Mouse (Mus musculus) layer of hippocampus, adult 11-12 months (tissue): Measurements from ENCODE around the gene Cep72.
A peak's percentile ranks its signal among the peaks of the same experiment; 100 is the strongest.
"Not testable (repeated sequence)": the region's sequence is repeated elsewhere in the genome, so short reads cannot be mapped to it uniquely, and the experiment has no call there.

Source experiments
- DNase-seq: peaks from one replicate; pipeline ENCODE4 v3.0.0; 2022; ENCODE audit warnings: low spot score

Cep72 gene

DNA sequence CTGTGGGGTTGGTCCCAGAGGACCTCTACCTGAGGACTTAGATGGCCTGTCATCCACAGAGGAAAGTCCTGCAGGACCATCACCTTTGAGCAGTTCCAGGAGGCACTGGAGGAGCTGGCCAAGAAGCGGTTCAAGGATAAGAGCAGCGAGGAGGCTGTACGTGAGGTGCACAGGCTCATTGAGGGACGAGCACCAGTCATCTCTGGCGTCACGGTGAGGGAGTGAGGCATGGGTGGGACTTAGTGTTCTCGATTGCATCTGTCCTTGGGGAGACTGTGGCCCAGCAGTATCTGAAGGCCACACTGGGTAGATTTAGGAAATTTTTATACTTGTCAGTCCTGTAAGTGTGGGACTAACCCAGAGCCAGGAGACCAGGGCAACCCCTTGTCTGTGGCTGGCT lies 31.4 kb downstream of the Cep72 start:
- no peak for DNase-seq

DNA sequence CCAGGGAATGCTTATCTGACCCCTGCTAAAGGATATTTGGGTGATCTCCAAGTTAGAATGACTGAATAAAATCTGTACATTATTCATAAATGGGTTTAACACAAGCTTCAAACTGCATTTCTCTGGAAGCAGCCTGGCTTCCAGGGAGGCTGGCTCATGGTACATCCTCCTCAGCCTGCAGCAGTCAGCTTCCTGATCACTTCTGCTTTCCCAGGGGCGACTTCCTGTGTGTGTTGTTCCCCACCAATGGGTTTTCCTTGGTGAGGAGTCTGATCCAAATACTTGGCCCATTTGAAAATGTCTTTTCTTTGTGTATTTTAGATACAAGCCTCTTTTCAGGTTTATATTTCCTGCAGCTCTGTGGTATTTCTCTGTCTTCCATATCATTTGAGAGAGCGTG lies 33.1 kb downstream of the Cep72 start:
- DNase-seq: no peak

DNA sequence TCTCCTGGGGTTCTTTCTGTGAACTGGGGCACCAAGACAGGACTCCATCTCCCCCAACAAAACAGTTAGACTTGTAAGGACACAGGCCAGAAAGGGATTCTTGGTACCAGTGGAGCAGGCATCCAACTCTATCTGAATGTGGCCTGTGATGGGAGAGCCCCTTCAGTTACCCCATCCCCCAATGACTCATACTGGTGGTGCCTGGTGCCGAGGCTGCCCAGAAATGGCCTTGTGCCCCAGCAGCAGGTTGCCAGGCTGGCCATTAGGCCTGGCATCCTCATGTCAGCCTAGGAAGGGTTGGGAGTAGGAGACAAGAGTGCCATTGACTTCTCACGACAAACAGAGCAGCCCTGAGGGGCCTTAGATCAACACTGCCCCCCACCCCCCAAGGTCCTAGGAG lies 34.0 kb downstream of the Cep72 start:
- peak; percentile 65 for DNase-seq

DNA sequence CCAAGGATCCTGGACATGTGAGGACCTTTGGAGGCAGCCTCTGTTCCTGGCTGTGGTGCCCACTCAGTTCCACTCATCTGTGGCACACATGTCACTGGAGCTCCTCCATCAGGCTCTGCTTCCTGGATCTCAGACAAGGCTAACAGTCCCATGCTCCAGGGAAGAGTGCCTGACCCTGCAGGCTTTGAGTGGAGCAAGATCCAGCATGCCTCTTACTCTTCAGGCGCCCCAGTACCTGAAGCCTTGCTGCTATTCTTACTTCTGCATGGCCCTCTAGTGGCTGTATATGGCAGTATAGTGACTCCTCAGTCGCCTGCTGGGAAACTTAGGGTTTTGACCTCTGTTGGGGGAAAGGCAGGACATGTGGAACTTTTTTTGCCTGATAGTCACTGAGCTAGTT lies 35.9 kb downstream of the Cep72 start:
- DNase-seq: no peak

DNA sequence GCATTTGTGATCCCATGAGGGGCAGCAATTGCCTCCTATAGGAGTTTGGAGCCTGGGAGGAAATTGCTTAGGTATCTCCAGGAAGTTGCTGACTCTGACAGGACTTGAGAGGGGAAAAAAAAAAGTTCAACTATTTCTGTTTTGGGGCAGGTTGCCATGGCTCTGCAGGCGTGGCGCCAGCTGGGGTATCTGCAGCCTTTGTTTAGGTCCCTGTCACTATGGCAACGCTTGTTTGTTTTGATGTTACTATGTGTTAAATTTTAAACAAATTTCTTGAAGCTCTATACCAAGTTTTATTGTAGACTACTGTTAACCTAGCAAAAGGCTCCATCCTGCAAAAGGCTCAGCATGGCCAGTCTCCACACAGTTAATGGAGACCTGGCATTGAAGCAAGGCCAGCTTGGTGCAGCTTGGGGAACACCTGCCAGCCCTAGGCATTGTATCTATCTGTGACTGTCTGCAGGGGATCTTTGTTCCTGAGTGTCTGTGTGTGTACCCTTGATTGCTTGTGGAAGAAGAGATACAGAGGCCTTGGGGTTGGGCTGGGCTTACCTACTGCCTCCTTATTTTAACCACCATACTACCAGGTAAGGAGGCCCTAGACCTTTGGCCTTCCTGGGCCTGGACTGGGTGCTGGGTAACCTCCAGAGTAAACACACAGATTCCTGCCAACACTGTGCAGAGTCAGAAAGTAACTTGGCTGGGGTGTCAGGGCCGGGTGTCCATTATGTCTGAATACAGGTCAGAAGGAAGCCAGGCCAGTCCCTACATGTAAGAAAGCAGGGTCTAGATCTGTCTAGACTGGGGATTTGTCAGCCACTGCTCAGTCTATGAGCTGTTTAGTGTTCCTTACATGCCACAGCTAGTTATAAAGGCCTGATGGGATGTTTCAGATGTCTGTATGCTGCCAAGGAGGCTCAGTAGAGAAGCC lies 36.7 kb downstream of the Cep72 start:
- DNase-seq: no peak

DNA sequence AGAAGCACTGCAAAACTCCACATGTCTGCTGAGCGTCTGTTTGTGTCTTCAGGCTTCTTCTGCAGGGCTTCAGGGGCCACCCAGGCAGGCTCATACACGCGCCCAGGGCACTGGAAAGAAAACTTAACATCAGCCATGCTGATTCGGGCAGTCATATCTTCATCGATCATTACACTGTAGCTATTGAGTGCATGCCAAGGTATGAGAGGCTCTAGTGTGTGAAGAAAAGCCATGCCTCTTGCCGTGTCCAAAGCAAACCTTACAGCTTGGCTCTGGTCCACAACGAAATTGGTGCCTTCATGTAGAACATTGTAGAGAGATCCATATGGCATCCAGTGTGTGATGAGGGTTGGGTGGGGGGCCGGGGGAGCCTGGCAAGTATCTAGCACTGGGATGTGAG lies 43.1 kb downstream of the Cep72 start:
- not testable (repeated sequence) for DNase-seq

DNA sequence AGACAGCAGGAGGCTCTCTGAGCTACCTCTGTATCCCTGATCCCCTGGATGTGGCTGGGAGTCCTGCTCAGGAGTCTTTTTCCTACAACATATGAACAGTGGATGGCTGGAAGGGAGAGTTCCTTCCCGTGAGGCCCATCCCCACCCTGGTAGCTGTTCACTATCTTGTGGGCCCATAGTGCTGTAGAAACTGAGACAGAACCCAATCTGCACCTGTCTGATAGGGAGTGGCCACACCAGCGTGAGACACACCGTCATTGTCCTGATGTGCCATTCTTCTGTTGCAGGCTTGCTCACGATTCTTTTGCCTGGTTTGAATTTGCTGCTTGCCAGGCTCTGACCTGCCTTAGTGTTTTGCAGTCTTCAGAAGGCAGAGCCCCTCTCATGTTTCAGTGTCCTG lies 44.7 kb downstream of the Cep72 start:
- DNase-seq: no peak

DNA sequence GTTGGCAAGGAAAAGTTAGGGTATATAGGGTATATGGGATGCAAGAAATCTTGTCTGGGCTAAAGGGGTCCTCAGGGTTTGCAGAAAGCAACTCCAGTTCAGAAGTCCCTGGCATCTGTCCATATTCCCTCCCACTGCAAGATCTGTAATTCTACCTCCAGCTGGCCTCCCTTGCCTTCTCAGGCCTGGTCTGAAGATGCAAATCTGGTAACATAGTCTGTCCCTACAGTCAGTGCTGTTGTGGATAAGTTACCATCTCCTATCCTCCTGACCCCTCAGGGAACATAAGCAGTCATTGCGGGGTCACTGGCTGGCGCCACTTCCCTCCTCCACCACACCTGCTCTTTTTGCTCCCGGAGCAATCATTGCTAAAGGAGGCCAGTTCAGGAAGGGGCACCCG lies 46.2 kb downstream of the Cep72 start:
- no peak for DNase-seq

DNA sequence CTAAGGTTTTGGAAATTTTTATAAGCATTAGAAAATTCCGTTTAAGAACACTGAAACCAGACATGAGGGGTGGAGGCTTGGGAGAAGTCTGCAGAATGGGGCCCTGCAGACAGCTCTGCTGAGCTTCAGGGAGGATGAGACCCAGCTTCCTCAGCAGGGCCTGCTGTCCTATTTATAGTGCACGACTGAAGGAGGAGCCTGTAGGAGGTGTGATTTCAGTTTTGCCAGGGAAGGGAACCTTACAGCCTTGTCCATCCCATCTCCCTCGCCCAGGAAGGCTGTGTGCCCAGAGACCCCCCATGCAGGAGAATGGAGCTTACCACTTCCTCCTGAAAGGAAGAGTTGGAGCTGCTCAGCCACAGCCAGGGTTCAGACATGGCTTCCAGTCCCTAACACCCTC lies 51.4 kb downstream of the Cep72 start:
- no peak for DNase-seq

DNA sequence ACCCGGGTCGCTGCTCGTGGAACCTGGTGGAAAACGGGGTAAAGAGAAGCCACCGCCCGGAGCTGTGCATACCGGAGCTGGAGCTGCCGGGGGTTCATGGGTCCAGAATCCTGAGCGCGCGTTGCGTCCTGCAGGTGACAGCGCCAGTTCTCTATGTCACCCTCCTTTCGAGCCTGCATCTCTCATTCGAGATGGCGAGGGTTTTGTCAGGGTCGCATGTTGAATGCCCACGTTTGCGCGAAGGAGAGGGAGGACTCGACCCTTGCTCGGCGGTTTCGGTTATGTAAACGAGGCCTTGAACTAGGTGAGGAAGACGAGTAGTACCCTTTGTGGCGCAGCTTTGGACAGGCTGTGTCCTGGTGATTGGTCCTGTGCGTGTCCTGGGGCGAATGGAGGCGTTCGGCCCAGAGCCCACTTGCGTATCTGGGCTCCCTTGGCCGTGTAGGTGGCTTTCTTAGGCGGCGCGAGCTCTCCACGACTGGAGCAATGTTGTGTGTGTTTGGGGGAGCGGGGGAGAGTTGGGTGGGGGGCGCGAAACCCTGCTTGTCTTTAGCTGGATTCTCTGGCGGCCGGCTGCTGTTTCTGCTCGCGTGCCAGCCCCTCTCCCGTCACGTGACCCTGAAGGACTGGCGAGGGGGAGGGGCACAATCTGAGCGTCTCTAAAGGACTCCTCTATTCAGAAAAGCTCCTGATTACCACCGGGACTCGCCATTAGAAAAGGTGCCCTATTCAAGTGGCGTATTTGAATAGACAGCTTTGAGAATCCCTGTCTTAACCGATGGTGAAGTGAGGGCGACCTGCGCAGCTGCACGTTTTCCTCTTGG lies 52.1 kb downstream of the Cep72 start:
- peak; percentile 88 for DNase-seq

DNA sequence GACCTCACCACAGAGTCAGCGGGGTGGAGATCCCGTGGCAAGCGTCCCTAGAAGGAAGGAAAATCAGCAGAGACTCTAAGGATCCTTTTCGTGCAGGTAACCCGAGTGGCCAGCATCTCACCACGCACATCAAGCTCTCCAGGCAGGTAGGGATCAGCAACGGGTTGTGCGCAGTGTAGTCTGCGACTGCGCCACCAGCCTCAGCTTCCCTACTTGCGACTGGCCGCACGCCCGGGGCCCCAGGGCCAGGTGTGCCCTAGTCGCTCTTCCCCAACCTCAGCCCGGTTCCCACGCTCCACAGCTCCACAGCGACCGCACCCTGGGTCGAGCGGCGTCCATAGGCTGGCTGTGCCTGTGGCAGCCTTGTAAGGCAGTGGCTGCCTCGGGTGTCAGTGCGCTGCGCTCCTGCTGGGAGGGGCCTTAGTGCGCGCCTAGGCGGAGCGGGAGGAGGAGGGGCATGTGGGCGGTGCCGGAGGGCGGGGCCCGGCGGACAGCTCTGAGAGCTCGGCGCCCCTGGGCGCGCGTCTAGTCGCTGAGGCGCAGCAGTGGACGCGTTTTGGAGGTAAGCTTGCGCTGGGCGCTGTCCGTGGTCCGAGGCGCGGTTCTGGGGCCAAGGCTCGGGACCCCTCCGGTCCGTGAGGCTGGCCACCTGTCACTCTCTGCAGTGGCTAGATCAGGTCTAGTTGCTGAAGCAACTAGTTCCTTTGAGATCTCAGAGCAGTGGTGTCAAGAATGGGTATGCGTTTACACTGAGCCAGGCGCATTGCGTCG lies 53.0 kb downstream of the Cep72 start, which contains the start of gene Tppp:
Tppp (plus strand) TSS at position 460 of the 771 bp plus-strand sequence.
- DNase-seq: peak; percentile 95

DNA sequence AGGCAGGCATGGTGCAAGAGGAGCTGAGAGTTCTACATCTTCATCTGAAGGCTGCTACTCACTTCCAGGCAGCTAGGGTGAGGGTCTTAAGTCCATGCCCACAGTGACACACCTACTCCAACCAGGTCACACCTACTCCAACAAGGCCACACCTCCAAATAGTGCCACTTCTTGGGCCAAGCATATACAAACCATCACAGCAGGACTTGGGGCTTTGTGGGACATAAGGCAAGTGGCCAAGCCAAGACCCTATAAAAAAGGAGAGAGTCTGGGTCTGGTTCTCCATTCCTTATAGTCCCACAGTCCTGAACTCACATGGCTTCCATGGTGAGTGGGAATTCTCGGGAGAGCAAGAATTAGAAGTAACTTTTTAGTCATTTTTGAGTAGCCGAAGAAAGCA lies 53.9 kb downstream of the Cep72 start:
- DNase-seq: not testable (repeated sequence)

DNA sequence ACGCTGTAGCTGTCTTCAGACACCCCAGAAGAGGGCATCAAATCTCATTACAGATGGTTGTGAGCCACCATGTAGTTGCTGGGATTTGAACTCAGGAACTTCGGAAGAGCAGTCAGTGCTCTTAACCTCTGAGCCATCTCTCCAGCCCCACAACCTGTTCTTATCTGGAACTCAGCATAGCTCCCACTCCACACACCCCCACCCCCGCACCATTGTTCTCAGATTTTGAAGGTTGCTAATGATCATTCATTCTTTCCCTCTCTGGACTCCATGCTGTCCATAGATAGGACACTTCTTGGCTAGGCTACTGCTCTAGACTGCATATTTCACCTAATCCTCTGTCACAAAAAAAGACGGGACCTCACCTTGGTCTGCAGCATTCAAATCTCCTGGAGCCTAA lies 55.2 kb downstream of the Cep72 start:
- DNase-seq: not testable (repeated sequence)

DNA sequence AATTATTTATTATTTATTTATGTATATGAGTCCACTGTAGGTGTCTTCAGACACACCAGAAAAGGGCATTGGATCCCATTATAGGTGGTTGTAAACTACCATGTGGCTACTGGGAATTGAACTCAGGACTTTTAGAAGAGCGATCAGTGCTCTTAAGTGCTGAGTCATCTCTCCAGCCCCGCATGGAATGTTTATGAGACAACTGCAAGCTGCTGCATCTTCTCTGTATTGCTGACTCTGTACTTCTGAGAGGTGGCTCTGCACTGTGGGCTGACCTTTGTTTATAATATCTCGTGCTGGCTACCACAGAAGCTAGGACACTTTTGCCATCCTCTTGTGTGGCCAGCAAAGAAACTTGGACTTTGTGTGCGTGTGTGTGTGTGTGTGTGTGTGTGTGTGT lies 60.6 kb downstream of the Cep72 start:
- no peak for DNase-seq

DNA sequence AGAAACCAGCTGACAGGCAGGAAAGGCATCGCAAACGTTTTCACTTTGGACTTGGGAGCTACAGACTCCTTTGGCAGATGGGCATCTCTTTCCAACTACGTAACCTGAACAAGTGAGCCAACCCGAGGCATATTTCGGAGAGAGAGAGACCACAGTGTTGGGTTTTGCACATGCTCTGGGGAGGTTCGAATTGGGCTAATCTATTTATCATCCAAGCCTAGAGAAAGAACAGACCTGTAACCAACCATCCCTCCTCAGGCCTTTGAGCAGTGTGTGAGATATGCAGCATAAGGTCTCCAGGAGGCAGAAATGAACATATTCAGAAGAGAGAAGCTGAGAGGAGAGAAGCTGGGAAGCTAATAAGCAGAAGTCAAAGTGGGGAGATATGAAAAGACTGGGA lies 61.1 kb downstream of the Cep72 start:
- DNase-seq: no peak

DNA sequence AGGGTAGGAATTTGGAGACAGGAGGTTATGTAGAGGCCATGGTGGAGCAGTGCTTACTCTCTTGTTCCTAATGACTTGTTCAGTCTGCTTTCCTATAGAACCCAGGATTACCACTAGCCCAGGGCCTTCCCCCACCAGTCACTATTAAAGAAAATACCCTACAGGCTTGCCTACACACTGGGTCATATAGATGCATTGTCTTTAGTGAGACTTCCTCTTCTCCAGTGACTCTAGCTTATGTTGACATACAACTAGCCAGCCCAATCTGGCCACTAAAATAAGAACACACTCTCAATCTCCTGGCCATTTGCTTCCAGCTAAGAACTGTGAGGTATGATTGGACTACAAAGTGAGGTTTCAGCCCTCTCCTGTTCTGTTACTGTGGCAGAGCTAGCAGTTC lies 61.6 kb downstream of the Cep72 start:
- no peak for DNase-seq

DNA sequence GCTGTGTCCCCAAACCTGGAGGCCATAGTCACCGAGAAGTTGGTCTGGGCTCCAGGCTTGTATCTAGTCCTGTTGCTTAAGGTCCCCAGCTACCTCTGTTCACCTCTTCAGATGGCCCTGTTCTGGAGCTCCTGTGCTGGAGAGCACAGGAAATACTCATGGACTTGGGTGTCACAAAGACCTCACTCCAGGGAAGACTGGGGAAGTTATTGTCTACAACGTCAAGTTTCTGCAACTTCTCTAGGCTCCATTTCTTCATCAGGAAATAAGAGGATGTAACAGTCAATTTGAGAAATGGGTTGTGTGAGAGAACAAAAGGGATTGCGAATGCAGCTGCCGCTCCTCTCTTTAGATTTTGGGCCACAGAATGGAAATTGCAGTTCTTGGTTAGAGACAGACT lies 65.6 kb downstream of the Cep72 start:
- no peak for DNase-seq

DNA sequence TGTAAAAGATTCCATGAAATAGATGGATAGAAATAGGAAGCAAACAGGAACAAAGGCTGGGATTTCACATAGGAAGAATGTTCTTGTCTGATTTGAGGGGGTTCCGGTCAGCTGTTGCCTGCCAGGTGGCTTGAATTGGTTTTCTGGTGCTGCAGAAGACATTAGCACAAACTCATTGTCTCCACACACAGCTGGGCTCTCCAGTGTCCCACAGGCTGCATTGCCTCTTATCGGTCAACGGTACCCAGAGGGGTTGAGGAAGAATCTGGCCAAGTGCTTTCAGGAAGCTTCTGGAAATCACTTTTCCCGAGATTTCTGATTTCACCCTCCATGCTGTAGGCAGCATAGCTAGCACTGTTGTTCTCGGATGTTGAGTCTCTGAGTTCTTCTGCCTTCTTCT lies 70.8 kb downstream of the Cep72 start:
- DNase-seq: no peak

DNA sequence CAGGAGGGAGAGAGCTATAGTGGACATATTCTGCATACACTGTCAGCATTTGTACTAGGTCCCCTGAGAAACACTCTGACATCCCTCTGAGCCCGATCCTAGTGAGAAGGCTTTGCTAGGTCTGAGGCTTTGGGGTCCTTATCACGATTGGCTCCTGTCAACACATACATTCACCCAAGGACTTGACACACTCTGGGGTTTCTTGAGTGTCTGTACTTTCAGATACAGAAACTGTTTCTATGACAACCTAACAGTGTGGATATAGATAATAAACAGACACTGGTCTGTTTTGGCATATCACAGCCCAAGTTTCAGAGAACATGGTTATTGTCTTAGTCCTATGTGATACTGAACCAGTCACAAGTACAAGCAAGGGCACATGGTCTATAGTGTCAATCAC lies 71.3 kb downstream of the Cep72 start:
- no peak for DNase-seq

DNA sequence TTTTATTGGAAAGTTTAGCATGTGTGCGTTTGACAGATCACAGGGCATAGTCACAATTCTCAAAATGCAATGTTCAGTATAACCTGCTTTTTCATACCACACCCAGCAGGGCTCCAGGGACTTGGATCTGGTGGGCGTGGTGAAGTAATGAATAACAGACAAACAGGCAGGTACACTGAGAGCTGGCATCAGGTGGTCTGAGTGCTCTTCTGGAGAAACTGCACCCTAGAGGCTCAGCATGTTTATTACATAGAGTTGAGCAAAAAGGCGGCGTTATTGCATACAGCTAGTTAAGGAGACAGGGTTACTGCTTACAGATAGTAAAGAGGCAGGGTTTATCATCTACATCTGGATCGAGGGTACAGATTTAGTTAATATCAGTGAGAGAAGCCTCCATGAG lies 71.8 kb downstream of the Cep72 start:
- DNase-seq: no peak
